Mouse (Mus musculus) ovary, adult 18-20 months (tissue): ENCODE results near the gene Kcnq1.

Source experiments
- DNase-seq: peaks from one replicate; pipeline ENCODE4 v3.0.0; 2022; ENCODE audit warnings: low spot score, mixed read lengths

Kcnq1 gene

GRCm38 (mm10) chr7:143185506-143185905 is 79.3 kb downstream of the Kcnq1 start:
- DNase-seq, result no peak

GRCm38 (mm10) chr7:143186378-143186777 is 80.2 kb downstream of the Kcnq1 start:
- no peak for DNase-seq

GRCm38 (mm10) chr7:143187181-143187580 is 81.0 kb downstream of the Kcnq1 start:
- no peak for DNase-seq

GRCm38 (mm10) chr7:143188589-143188988 is 82.4 kb downstream of the Kcnq1 start:
- no peak for DNase-seq

- no peak for DNase-seq
Observed at GRCm38 (mm10) chr7:143189965-143190722, 84.0 kb downstream of the Kcnq1 start.

- no peak for DNase-seq
Observed at GRCm38 (mm10) chr7:143190911-143191310, 84.7 kb downstream of the Kcnq1 start.

- DNase-seq, result no peak
Observed at GRCm38 (mm10) chr7:143192392-143192791, 86.2 kb downstream of the Kcnq1 start.

- no peak for DNase-seq
Observed at GRCm38 (mm10) chr7:143194064-143194463, 87.9 kb downstream of the Kcnq1 start.

GRCm38 (mm10) chr7:143197951-143198440 is 91.8 kb downstream of the Kcnq1 start:
- DNase-seq, result no peak

GRCm38 (mm10) chr7:143198443-143198842 is 92.3 kb downstream of the Kcnq1 start:
- DNase-seq, result no peak

GRCm38 (mm10) chr7:143201255-143201654 is 95.1 kb downstream of the Kcnq1 start:
- no peak for DNase-seq

- no peak for DNase-seq
Observed at GRCm38 (mm10) chr7:143203897-143204296, 97.7 kb downstream of the Kcnq1 start.

- no peak for DNase-seq
Observed at GRCm38 (mm10) chr7:143207044-143207443, 100.9 kb downstream of the Kcnq1 start.

- no peak for DNase-seq
Observed at GRCm38 (mm10) chr7:143210796-143211195, 104.6 kb downstream of the Kcnq1 start.

GRCm38 (mm10) chr7:143251206-143251605 is 145.0 kb downstream of the Kcnq1 start:
- no peak for DNase-seq

- no peak for DNase-seq
Observed at GRCm38 (mm10) chr7:143253126-143253871, 147.1 kb downstream of the Kcnq1 start.

- no peak for DNase-seq
Observed at GRCm38 (mm10) chr7:143254901-143255300, 148.7 kb downstream of the Kcnq1 start.

- DNase-seq, result no peak
Observed at GRCm38 (mm10) chr7:143261246-143261645, 155.1 kb downstream of the Kcnq1 start.

GRCm38 (mm10) chr7:143263557-143263956 is 157.4 kb downstream of the Kcnq1 start:
- no peak for DNase-seq

GRCm38 (mm10) chr7:143263966-143264365 is 157.8 kb downstream of the Kcnq1 start:
- DNase-seq, result no peak

GRCm38 (mm10) chr7:143265386-143265785 is 159.2 kb downstream of the Kcnq1 start:
- no peak for DNase-seq

- no peak for DNase-seq
Observed at GRCm38 (mm10) chr7:143265829-143266438, 159.8 kb downstream of the Kcnq1 start.

GRCm38 (mm10) chr7:143273747-143274146 is 167.6 kb downstream of the Kcnq1 start:
- DNase-seq, result no peak
